Mouse (Mus musculus) liver, postnatal 0 days (tissue): ENCODE measurements at regions not wholly inside any gene's neighbourhood (a gene's known extent, or its start where the extent isn't known, plus 50 kb on each side); places are given as distances from the start of the nearest gene placed in this dataset.

Experiments used
- CTCF ChIP-seq: sonication (generic); IDR thresholded peaks from 2 replicates; pipeline ENCODE4 v1.5.1; 2016; ENCODE audit warnings: antibody characterized with exemption, low read depth
- EP300 ChIP-seq: IDR thresholded peaks from 2 replicates; pipeline ENCODE4 v1.6.1; 2016; ENCODE audit warnings: antibody characterized with exemption, low read depth, mild to moderate bottlenecking

DNA sequence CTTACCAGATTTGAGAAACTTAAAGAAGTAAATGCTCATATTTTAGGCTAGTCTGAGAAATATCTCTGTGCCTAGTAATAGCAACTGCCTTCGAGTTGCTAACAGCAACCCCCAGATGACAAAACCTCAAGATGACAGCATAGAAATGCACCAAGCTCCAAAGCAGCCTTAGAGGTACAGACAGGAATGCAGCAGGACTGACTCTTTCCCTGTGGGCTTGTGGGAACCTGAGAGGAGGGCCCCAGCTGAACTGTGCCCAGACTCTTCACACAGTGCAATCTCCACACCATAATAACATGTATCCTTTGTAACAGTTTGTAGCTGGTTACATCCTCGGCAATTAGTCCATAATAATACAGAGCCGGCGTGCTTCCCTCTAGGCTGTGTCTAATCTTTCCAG is 252.9 kb upstream of the Spag17 start:
- TF ChIP-seq CTCF: no peak
- TF ChIP-seq EP300: no peak
